Comparison of ENCODE assay signal across 13 mouse cellular contexts in the genomic region with DNA sequence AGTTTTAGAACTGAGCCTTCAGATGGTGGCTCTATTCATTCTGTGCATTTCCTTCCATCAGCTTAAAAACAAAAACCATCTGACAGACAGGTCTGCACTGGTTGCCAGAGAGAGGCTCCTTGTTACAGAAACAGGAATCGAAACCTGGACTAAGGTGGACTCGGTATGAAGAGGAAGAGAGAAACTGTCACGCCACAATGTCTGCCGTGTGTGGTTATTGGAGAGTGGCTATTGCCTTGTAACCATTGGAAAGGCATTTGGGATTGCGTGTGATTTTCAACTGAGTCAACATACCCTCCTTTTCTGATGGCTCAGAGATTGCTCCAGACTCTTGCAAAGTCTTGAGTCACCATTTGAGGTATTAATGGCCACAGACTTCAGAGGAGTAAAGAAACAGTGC.
"Had no signal": no experiment of that assay in that cellular context is flagged by ENCODE, and none has a peak within 500 bp of the region (broad histone marks: within the 10 kb centered on the region; RNA-seq: fewer than 3 reads in every experiment).

No protein-coding gene starts in this region.

- H3K9me3 ChIP-seq: intestine, embryonic 15.5 days; limb, embryonic 15.5 days; lung, embryonic 15.5 days; neural tube, embryonic 13.5 days had no signal

- H3K36me3 ChIP-seq: intestine, embryonic 15.5 days; limb, embryonic 15.5 days; liver, embryonic 13.5 days; lung, embryonic 15.5 days; midbrain, embryonic 10.5 days; neural tube, embryonic 13.5 days had no signal

- H3K4me1 ChIP-seq: intestine, embryonic 15.5 days; limb, embryonic 15.5 days; liver, embryonic 13.5 days; lung, embryonic 15.5 days; midbrain, embryonic 10.5 days; neural tube, embryonic 13.5 days had no signal

- H3K4me2 ChIP-seq: intestine, embryonic 15.5 days; limb, embryonic 15.5 days; liver, embryonic 13.5 days; lung, embryonic 15.5 days; neural tube, embryonic 13.5 days had no signal

- H3K27ac ChIP-seq: intestine, embryonic 15.5 days; left cerebral cortex, adult 2 months; limb, embryonic 15.5 days; liver, embryonic 13.5 days; lung, embryonic 15.5 days; midbrain, embryonic 10.5 days; neural tube, embryonic 13.5 days had no signal

- H3K9ac ChIP-seq: intestine, embryonic 15.5 days; limb, embryonic 15.5 days; liver, embryonic 13.5 days; liver, postnatal 0 days; lung, embryonic 15.5 days; neural tube, embryonic 13.5 days had no signal

- DNase-seq: kidney, adult 18-20 months; kidney, postnatal 25 days; liver, embryonic 13.5 days; liver, postnatal 0 days; lung, postnatal 14 days; midbrain, embryonic 14.5 days; thymus, postnatal 4 days had no signal

- ATAC-seq: intestine, embryonic 15.5 days; liver, postnatal 0 days had no signal

- H3K4me3 ChIP-seq: intestine, embryonic 15.5 days; left cerebral cortex, adult 2 months; limb, embryonic 15.5 days; liver, embryonic 13.5 days; lung, embryonic 15.5 days; midbrain, embryonic 10.5 days; neural tube, embryonic 13.5 days had no signal

- H3K27me3 ChIP-seq: intestine, embryonic 15.5 days; limb, embryonic 15.5 days; liver, embryonic 13.5 days; lung, embryonic 15.5 days; neural tube, embryonic 13.5 days had no signal
